Mouse (Mus musculus): Measurements from ENCODE around the gene Ppox.
A peak's percentile ranks its signal among the peaks of the same experiment; 100 is the strongest.

Gene Ppox

GRCm38 (mm10) chr1:171285096-171285892 is 4.3 kb upstream of the Ppox start:
- DNase-seq (ENCODE audit: low spot score) = no peak

GRCm38 (mm10) chr1:171284491-171284890 is 3.5 kb upstream of the Ppox start:
- no peak for DNase-seq (ENCODE audit: low spot score)

GRCm38 (mm10) chr1:171283188-171284160 is 2.5 kb upstream of the Ppox start:
- DNase-seq (ENCODE audit: low spot score) = no peak

GRCm38 (mm10) chr1:171282086-171282805 is 1.3 kb upstream of the Ppox start:
- DNase-seq (ENCODE audit: low spot score) = no peak

GRCm38 (mm10) chr1:171281528-171281923 is 540 bp upstream of the Ppox start:
- DNase-seq (ENCODE audit: low spot score) = peak; percentile 92

- no peak for DNase-seq (ENCODE audit: low spot score)
These were observed 603 bp downstream of the Ppox start for GRCm38 (mm10) chr1:171280250-171280915.

- no peak for DNase-seq (ENCODE audit: low spot score)
These were observed 1.3 kb downstream of the Ppox start for GRCm38 (mm10) chr1:171279721-171280120.

GRCm38 (mm10) chr1:171279012-171279705 is 1.8 kb downstream of the Ppox start:
- DNase-seq (ENCODE audit: low spot score) = no peak

GRCm38 (mm10) chr1:171278436-171278835 is 2.5 kb downstream of the Ppox start:
- no peak for DNase-seq (ENCODE audit: low spot score)

GRCm38 (mm10) chr1:171277736-171278135 is 3.2 kb downstream of the Ppox start:
- DNase-seq (ENCODE audit: low spot score) = no peak

GRCm38 (mm10) chr1:171276110-171276748 is 4.8 kb downstream of the Ppox start:
- DNase-seq (ENCODE audit: low spot score) = no peak

GRCm38 (mm10) chr1:171275144-171275734 is 5.7 kb downstream of the Ppox start:
- no peak for DNase-seq (ENCODE audit: low spot score)

- no peak for DNase-seq (ENCODE audit: low spot score)
These were observed 6.8 kb downstream of the Ppox start for GRCm38 (mm10) chr1:171274171-171274570.

- DNase-seq (ENCODE audit: low spot score) = no peak
These were observed 8.9 kb downstream of the Ppox start for GRCm38 (mm10) chr1:171272086-171272485.

GRCm38 (mm10) chr1:171271622-171272021 is 9.4 kb downstream of the Ppox start:
- DNase-seq (ENCODE audit: low spot score) = no peak

GRCm38 (mm10) chr1:171271196-171271595 is 9.8 kb downstream of the Ppox start:
- DNase-seq (ENCODE audit: low spot score) = no peak

GRCm38 (mm10) chr1:171270573-171270900 is 10.4 kb downstream of the Ppox start:
- DNase-seq (ENCODE audit: low spot score) = no peak

- DNase-seq (ENCODE audit: low spot score) = peak; percentile 77
These were observed 11.0 kb downstream of the Ppox start, which contains the start of gene B4galt3 for GRCm38 (mm10) chr1:171269848-171270572. Gene B4galt3, plus strand, starts transcription at chr1:171270328.

GRCm38 (mm10) chr1:171268341-171268740 is 12.6 kb downstream of the Ppox start:
- peak; percentile 38 for DNase-seq (ENCODE audit: low spot score)
